Mouse (Mus musculus) G1E (cell line): ENCODE results near the gene Chmp4b.

Source experiments
- CTCF ChIP-seq: IDR thresholded peaks from 2 replicates; pipeline ENCODE4 v1.5.1; 2012; ENCODE audit warnings: low read depth, low read length, inconsistent platforms, mixed read lengths
- GATA1 ChIP-seq: IDR thresholded peaks from 2 replicates; pipeline ENCODE4 v1.6.1; 2012; ENCODE audit warnings: borderline replicate concordance, low read length, inconsistent platforms, mixed read lengths
- GATA2 ChIP-seq: IDR thresholded peaks from 2 replicates; pipeline ENCODE4 v1.6.1; 2012; ENCODE audit warnings: low read depth, low read length, inconsistent platforms, borderline replicate concordance
- POLR2AphosphoS5 ChIP-seq: IDR thresholded peaks from 2 replicates; pipeline ENCODE4 v1.6.1; 2012; ENCODE audit warnings: low read depth, low read length, inconsistent platforms; ENCODE audit not compliant: insufficient replicate concordance
- TAL1 ChIP-seq: conservative IDR thresholded peaks from 2 replicates; pipeline ENCODE4 v1.6.1; 2012; ENCODE audit warnings: low read depth, low read length, inconsistent platforms, mixed read lengths

DNA sequence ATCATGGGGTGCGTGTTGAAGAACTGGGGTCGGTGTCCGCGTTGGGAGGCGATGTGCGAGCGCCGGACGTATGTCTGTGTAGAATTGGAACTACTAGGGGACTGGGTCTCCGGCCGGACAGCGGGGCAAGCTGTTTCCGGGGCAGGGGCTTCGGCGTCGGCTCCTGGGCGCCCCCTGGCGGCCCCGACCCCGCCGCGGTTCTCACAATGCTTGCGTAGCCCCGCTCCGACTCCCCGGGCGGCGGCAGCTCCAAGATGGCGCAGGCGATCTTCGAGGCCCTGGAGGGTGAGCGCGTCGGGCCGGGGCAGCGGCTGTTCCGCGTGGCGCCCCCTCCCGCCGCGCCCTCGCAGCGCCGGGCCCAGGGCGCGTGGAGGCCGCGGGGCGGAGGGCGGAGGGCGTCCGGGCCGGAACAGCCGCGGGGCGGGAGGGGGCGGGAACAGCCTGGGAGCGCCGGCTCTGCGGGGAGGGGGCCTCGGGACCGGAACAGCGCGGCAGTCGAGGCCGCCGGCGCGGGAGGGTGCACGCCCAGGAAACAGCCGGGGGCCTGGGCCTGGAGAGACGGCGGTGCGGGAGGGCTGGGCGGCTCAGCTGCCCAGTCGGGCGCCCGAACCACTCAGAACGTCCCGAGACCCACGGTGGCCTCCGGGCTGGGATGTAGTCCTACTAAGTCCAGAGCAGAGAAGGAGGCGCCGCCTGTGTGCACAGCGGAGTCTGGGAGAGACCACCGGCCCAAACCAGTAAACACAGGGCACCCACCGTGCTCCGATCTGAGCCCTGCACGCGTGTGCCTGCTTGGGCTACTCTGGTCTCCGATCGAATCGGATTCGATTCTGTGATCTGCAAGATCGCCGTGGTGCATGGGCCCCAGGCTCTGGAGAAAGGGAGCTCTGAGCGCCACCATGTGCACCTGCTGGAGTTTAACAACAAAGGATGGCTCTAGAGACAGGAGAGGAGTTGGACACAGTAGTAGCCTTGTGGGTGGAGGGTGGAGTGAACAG lies 38.1 kb upstream of the Chmp4b start, which contains the start of the genes Zfp341 and 4930519P11Rik:
- TF ChIP-seq CTCF (peak; percentile 53; the same call in 1 of the 2 replicates), GATA1 (no peak), GATA2 (no peak), POLR2AphosphoS5 (no peak), TAL1 (no peak)
